Mouse (Mus musculus): Measurements from ENCODE around the gene Cobll1. TPM values are rescaled to one million over a fixed set of nuclear protein-coding genes. Genes with fewer than 3 reads are reported as not detected.
A peak's percentile ranks its signal among the peaks of the same experiment; 100 is the strongest.

Cobll1 gene
- total and polyA plus RNA-seq, 2 experiments = 10.0 to 13.6 TPM

- H3K27ac ChIP-seq (replicated peaks; ENCODE audit: insufficient read depth, low read depth, low read length) = peak overlapping the region; percentile 39
- TF ChIP-seq POLR2A (IDR thresholded peaks at IDR 0.05; ENCODE audit: extremely low read depth, insufficient read depth, low read length) (no peak), CTCF (IDR thresholded peaks at IDR 0.05; ENCODE audit: low read depth, low read length) (no peak)
- peak; percentile 94 for DNase-seq (ENCODE audit: extremely low read depth, low read depth, low spot score)
- H3K36me3 ChIP-seq (ENCODE audit: control insufficient read depth, insufficient read depth, low read length) = peaks cover 9% of the 10 kb centered on the region
- H3K4me3 ChIP-seq (ENCODE audit: insufficient read depth, low read depth, low read length) = no peak overlapping the region
- H3K9ac ChIP-seq (ENCODE audit: low read depth, low read length) = no peak overlapping the region
- H3K79me2 ChIP-seq (ENCODE audit: control insufficient read depth, insufficient read depth, low read length) = peaks cover 6% of the 10 kb centered on the region; the same call in 1 of the 2 replicates
- WGBS = 16% methylated on average over 3 of the region's 3 CpGs
- peaks cover 31% of the 10 kb centered on the region for H3K4me1 ChIP-seq (ENCODE audit: control insufficient read depth, insufficient read depth, low read length)
- no peaks in the 10 kb centered on the region for H3K27me3 ChIP-seq (ENCODE audit: control insufficient read depth, insufficient read depth, low read length)
Observed at GRCm38 (mm10) chr2:65123702-65124101, 115.5 kb downstream of the Cobll1 start.

GRCm38 (mm10) chr2:65121435-65121834, 117.8 kb downstream of the Cobll1 start:
- H3K9ac ChIP-seq (ENCODE audit: low read depth, low read length) = no peak overlapping the region
- peak; percentile 59 for DNase-seq (ENCODE audit: extremely low read depth, low read depth, low spot score)
- H3K27me3 ChIP-seq (ENCODE audit: control insufficient read depth, insufficient read depth, low read length) = no peaks in the 10 kb centered on the region
- H3K27ac ChIP-seq (replicated peaks; ENCODE audit: insufficient read depth, low read depth, low read length) = no peak overlapping the region
- no peak for TF ChIP-seq CTCF (IDR thresholded peaks at IDR 0.05; ENCODE audit: low read depth, low read length)
- no peak for TF ChIP-seq POLR2A (IDR thresholded peaks at IDR 0.05; ENCODE audit: extremely low read depth, insufficient read depth, low read length)
- no peak overlapping the region for H3K4me3 ChIP-seq (ENCODE audit: insufficient read depth, low read depth, low read length)
- H3K4me1 ChIP-seq (ENCODE audit: control insufficient read depth, insufficient read depth, low read length) = peaks cover 35% of the 10 kb centered on the region
- 3% methylated on average over 1 of the region's 1 CpGs for WGBS
- H3K36me3 ChIP-seq (ENCODE audit: control insufficient read depth, insufficient read depth, low read length) = peaks cover 7% of the 10 kb centered on the region
- H3K79me2 ChIP-seq (ENCODE audit: control insufficient read depth, insufficient read depth, low read length) = peaks cover 3% of the 10 kb centered on the region; the same call in 1 of the 2 replicates

DNA sequence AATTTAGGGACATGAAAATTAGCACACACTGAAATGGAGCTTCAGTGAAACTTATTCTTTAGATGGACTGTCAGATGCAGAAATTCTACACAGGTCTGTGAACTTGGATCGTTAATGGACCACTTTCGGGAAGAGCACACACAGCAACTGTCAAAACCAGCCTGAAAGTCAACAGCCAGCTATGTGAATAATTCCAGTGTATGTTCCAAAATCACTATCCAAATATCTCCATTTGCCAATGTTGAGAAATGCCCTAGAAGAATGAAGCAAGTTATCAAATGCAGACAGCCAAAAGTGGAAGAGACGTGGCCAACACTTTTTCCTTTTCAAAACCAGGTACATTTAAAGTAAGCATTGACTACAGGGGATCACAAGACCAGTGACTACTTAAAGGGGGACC, 118.2 kb downstream of the Cobll1 start:
- Histone ChIP-seq H3K79me2 (ENCODE audit: control insufficient read depth, insufficient read depth, low read length) (peaks cover 3% of the 10 kb centered on the region; the same call in 1 of the 2 replicates), H3K27ac (replicated peaks; ENCODE audit: insufficient read depth, low read depth, low read length) (no peak overlapping the region), H3K27me3 (ENCODE audit: control insufficient read depth, insufficient read depth, low read length) (no peaks in the 10 kb centered on the region), H3K4me1 (ENCODE audit: control insufficient read depth, insufficient read depth, low read length) (peaks cover 35% of the 10 kb centered on the region), H3K36me3 (ENCODE audit: control insufficient read depth, insufficient read depth, low read length) (peaks cover 5% of the 10 kb centered on the region), H3K9ac (ENCODE audit: low read depth, low read length) (no peak overlapping the region), H3K4me3 (ENCODE audit: insufficient read depth, low read depth, low read length) (no peak overlapping the region; the same call in 1 of the 2 replicates)
- TF ChIP-seq POLR2A (IDR thresholded peaks at IDR 0.05; ENCODE audit: extremely low read depth, insufficient read depth, low read length) (no peak), CTCF (IDR thresholded peaks at IDR 0.05; ENCODE audit: low read depth, low read length) (no peak)
- peak; percentile 95 for DNase-seq (ENCODE audit: extremely low read depth, low read depth, low spot score)
- WGBS = 17% methylated on average over 3 of the region's 3 CpGs

- Histone ChIP-seq H3K4me3 (ENCODE audit: insufficient read depth, low read depth, low read length) (no peak overlapping the region), H3K79me2 (ENCODE audit: control insufficient read depth, insufficient read depth, low read length) (peaks cover 3% of the 10 kb centered on the region; the same call in 1 of the 2 replicates), H3K27me3 (ENCODE audit: control insufficient read depth, insufficient read depth, low read length) (no peaks in the 10 kb centered on the region), H3K4me1 (ENCODE audit: control insufficient read depth, insufficient read depth, low read length) (peaks cover 35% of the 10 kb centered on the region), H3K9ac (ENCODE audit: low read depth, low read length) (no peak overlapping the region), H3K27ac (replicated peaks; ENCODE audit: insufficient read depth, low read depth, low read length) (peak overlapping the region; percentile 58), H3K36me3 (ENCODE audit: control insufficient read depth, insufficient read depth, low read length) (peaks cover 3% of the 10 kb centered on the region)
- DNase-seq (ENCODE audit: extremely low read depth, low read depth, low spot score) = peak; percentile 75
- 3% methylated on average over 2 of the region's 2 CpGs for WGBS
- TF ChIP-seq CTCF (IDR thresholded peaks at IDR 0.05; ENCODE audit: low read depth, low read length) (no peak), POLR2A (IDR thresholded peaks at IDR 0.05; ENCODE audit: extremely low read depth, insufficient read depth, low read length) (no peak)
Observed at GRCm38 (mm10) chr2:65120112-65120511, 119.1 kb downstream of the Cobll1 start.

DNA sequence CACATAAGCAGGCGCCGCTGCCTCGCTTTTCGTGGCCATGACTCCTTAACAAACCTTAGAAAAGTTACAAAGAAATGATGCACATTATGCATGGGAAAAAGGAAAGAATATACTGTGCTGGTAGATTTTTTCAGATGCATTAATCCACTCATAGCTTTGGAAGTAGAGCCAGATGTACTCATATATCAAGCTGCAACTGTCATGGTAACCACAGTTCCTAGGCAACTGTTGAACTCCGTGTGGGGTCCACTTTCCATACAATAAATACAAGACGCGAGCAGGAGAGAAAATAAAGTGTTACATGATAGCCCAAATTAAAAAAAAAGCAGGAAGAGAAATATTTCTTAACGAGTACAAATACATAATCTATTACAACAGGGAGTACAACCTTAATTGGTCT, 119.5 kb downstream of the Cobll1 start:
- 79% methylated on average over 8 of the region's 8 CpGs for WGBS
- Histone ChIP-seq H3K79me2 (ENCODE audit: control insufficient read depth, insufficient read depth, low read length) (peaks cover 3% of the 10 kb centered on the region; the same call in 1 of the 2 replicates), H3K4me3 (ENCODE audit: insufficient read depth, low read depth, low read length) (no peak overlapping the region), H3K36me3 (ENCODE audit: control insufficient read depth, insufficient read depth, low read length) (peaks cover 2% of the 10 kb centered on the region; the same call in 1 of the 2 replicates), H3K27ac (replicated peaks; ENCODE audit: insufficient read depth, low read depth, low read length) (no peak overlapping the region), H3K9ac (ENCODE audit: low read depth, low read length) (no peak overlapping the region), H3K27me3 (ENCODE audit: control insufficient read depth, insufficient read depth, low read length) (no peaks in the 10 kb centered on the region), H3K4me1 (ENCODE audit: control insufficient read depth, insufficient read depth, low read length) (peaks cover 35% of the 10 kb centered on the region)
- DNase-seq (ENCODE audit: extremely low read depth, low read depth, low spot score) = no peak
- no peak for TF ChIP-seq CTCF (IDR thresholded peaks at IDR 0.05; ENCODE audit: low read depth, low read length)
- no peak for TF ChIP-seq POLR2A (IDR thresholded peaks at IDR 0.05; ENCODE audit: extremely low read depth, insufficient read depth, low read length)

GRCm38 (mm10) chr2:65119076-65119475, 120.1 kb downstream of the Cobll1 start:
- TF ChIP-seq POLR2A (IDR thresholded peaks at IDR 0.05; ENCODE audit: extremely low read depth, insufficient read depth, low read length) (no peak), CTCF (IDR thresholded peaks at IDR 0.05; ENCODE audit: low read depth, low read length) (no peak)
- Histone ChIP-seq H3K4me1 (ENCODE audit: control insufficient read depth, insufficient read depth, low read length) (peaks cover 33% of the 10 kb centered on the region; the same call in 1 of the 2 replicates), H3K9ac (ENCODE audit: low read depth, low read length) (no peak overlapping the region), H3K27ac (replicated peaks; ENCODE audit: insufficient read depth, low read depth, low read length) (peak overlapping the region; percentile 7; the same call in 1 of the 2 replicates), H3K4me3 (ENCODE audit: insufficient read depth, low read depth, low read length) (no peak overlapping the region), H3K36me3 (ENCODE audit: control insufficient read depth, insufficient read depth, low read length) (peaks cover 2% of the 10 kb centered on the region; the same call in 1 of the 2 replicates), H3K27me3 (ENCODE audit: control insufficient read depth, insufficient read depth, low read length) (no peaks in the 10 kb centered on the region), H3K79me2 (ENCODE audit: control insufficient read depth, insufficient read depth, low read length) (peaks cover 3% of the 10 kb centered on the region; the same call in 1 of the 2 replicates)
- DNase-seq (ENCODE audit: extremely low read depth, low read depth, low spot score) = peak; percentile 75
- 23% methylated on average over 2 of the region's 2 CpGs for WGBS

Measured in liver, adult 2 months (tissue).